Mouse (Mus musculus): ENCODE data around the gene Ankrd44. TPM values are rescaled to one million over a fixed set of nuclear protein-coding genes. Genes with fewer than 3 reads are reported as not detected.

Ankrd44 gene
- total RNA-seq, 2 experiments from 2014 or later, result 7.5 to 9.6 TPM

GRCm38 (mm10) chr1:54745666-54746065 is 180.5 kb downstream of the Ankrd44 start:
- H3K4me3 ChIP-seq, result no peak overlapping the region
- no peak for TF ChIP-seq CTCF (IDR thresholded peaks at IDR 0.05)
- H3K27ac ChIP-seq, result no peak overlapping the region
- no peak for DNase-seq
- intact Hi-C loops (cut with DNase I), result loop anchor here (5.0 kb wide), 1 partner anchor 78 kb away; no protein-coding TSS in a partner anchor

DNA sequence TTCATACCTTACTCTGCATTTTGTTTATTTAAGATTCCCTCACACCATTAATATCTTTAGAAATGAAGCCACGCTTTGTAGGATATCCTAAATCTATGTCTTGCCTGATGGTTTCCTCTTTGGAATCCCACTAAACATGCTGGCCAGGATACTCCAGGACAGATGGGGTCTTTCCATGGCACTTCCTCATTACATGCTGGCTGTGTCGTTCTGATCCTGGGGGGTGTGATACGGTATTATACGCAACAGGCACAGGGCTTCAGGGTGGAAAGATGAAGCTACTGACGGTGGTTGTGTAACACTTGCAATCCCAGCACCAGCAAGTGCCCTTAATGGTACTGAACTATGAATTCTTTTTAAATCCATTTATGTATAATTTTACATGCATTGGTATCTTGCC is 182.0 kb downstream of the Ankrd44 start:
- H3K27ac ChIP-seq, result no peak overlapping the region
- no peak overlapping the region for H3K4me3 ChIP-seq
- intact Hi-C loops (cut with DNase I), result no loop called here
- DNase-seq, result no peak
- TF ChIP-seq CTCF (IDR thresholded peaks at IDR 0.05), result no peak

GRCm38 (mm10) chr1:54743072-54743471 is 183.1 kb downstream of the Ankrd44 start:
- intact Hi-C loops (cut with DNase I), result no loop called here

DNA sequence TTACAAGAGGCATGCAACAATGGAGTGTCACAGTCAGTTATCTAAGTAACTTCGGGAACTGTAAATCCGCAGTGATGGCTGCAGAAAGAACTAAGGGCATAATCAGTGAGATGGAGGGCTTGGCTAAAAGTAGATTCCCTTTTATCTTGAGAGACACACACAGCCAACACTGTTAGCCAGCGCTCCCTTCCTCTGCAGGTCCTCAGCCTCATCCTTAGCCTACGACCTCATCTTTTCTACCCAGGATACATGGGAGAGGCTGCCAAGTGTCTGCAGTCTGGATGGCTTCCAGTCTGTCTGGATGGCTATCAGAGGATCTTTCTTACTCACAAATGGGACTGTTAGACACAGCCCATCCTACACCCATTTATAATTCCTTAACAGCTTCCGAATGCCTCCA is 185.3 kb downstream of the Ankrd44 start:
- DNase-seq, result peak; percentile 26
- Histone ChIP-seq H3K27ac (no peak overlapping the region), H3K4me3 (no peak overlapping the region)
- intact Hi-C loops (cut with DNase I), result no loop called here
- no peak for TF ChIP-seq CTCF (IDR thresholded peaks at IDR 0.05)

More at GRCm38 (mm10) chr1:54743072-54743471, 183.1 kb downstream of the Ankrd44 start:
- no peak overlapping the region for H3K27ac ChIP-seq
- no peak overlapping the region for H3K4me3 ChIP-seq
- no peak for DNase-seq
- TF ChIP-seq CTCF (IDR thresholded peaks at IDR 0.05), result no peak

GRCm38 (mm10) chr1:54737472-54737871 is 188.7 kb downstream of the Ankrd44 start:
- no peak for TF ChIP-seq CTCF (IDR thresholded peaks at IDR 0.05)
- intact Hi-C loops (cut with DNase I), result no loop called here
- H3K4me3 ChIP-seq, result no peak overlapping the region
- no peak for DNase-seq
- H3K27ac ChIP-seq, result no peak overlapping the region

- no peak for DNase-seq
- intact Hi-C loops (cut with DNase I), result no loop called here
- no peak overlapping the region for H3K27ac ChIP-seq
- TF ChIP-seq CTCF (IDR thresholded peaks at IDR 0.05), result no peak
- H3K4me3 ChIP-seq, result no peak overlapping the region
These were observed 191.1 kb downstream of the Ankrd44 start for GRCm38 (mm10) chr1:54734917-54735664.

DNA sequence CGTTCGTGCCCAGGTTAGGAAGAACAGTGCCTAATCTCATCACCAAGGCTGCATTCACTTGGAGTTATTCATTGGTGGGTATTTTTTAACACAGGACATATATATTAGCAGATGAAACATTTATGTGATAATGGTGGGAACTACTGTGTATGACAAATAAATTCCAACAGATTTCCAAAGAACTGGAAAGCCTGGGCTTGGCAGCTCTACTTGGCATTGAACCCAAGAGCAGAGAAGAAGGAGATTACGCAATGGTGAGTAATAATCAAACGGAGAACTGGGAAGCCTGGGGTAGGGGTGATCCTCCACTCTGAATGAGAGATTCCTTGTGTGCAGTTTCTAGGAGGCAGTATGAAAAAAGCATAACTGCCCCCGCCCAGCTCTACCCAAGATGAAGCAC is 196.9 kb downstream of the Ankrd44 start:
- no peak for TF ChIP-seq CTCF (IDR thresholded peaks at IDR 0.05)
- intact Hi-C loops (cut with DNase I), result no loop called here
- Histone ChIP-seq H3K4me3 (no peak overlapping the region), H3K27ac (no peak overlapping the region)
- DNase-seq, result peak; percentile 60

DNA sequence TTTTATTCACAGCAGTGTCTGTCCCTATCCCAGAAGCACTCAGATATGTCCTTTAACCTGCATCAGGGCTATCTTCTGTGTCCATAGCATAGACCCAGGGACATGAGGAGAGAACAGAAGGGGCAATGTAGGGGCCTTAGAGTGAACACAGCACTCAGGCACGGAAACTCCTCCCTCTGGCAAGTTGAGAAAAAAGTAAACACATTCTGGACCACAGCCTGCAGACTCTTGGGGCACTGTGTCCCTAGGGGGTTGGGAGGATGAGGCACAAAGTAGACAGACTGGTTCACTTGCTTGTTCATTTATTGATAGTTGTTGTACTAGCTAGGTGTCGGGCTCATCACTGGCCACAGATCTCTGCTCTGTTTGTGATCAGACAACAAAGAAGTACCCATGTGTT is 199.6 kb downstream of the Ankrd44 start:
- no peak for DNase-seq
- TF ChIP-seq CTCF (IDR thresholded peaks at IDR 0.05), result no peak
- intact Hi-C loops (cut with DNase I), result no loop called here
- no peak overlapping the region for H3K27ac ChIP-seq
- H3K4me3 ChIP-seq, result no peak overlapping the region

DNA sequence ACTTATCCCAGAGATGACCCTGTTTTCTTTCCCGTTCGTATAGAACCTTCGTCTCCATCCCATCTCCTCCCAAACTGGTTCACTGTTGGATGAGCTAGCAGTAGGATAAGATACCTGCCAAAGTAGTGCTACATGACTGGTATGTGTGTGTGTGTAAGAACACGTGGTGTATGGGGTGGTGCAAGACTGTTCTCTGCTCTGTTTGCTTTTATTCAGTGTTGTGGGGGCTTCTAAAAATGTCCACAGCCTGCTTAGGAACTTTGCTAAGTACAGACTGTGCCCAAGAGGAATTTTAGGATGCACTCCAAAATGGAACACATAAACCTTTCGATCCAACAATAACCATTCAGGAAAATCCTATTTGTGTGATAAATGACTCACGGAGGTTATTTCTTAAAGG is 209.3 kb downstream of the Ankrd44 start:
- no peak overlapping the region for H3K27ac ChIP-seq
- no peak for TF ChIP-seq CTCF (IDR thresholded peaks at IDR 0.05)
- no peak overlapping the region for H3K4me3 ChIP-seq
- intact Hi-C loops (cut with DNase I), result no loop called here
- no peak for DNase-seq

DNA sequence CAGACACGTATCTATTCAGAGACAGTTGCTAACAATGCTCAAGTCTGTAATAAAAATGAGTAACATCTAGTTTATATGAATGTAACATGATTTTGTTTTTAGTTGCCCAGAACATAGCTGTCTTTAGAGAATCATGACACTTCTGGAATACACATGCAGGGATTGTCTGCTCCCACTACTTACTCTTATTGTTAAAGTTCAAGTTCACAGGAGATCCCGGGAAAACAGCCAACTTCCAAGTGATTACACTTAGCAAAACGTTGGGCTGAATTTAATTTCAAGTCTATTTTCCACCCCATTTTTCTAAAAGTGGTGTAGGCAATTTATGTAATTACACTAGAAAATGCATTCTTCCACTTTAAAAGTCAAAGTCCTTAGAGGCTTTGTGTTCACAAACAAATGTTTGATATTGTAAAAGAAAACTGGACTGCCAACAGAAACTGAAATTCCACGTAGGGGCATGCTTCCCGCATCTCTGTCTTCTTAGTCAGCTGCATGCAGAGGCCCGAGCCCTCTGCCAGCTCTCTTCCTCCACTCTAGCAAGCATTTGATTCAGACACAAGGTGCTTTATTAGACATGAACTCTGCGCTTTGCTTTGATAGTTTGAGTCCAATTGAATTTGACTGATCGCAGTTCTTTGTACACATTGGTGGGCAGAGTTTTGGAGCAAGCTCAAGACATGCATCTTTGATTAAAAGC is 211.0 kb downstream of the Ankrd44 start:
- Histone ChIP-seq H3K27ac (peak overlapping the region; percentile 38), H3K4me3 (no peak overlapping the region)
- DNase-seq, result no peak
- no peak for TF ChIP-seq CTCF (IDR thresholded peaks at IDR 0.05)
- intact Hi-C loops (cut with DNase I), result no loop called here

DNA sequence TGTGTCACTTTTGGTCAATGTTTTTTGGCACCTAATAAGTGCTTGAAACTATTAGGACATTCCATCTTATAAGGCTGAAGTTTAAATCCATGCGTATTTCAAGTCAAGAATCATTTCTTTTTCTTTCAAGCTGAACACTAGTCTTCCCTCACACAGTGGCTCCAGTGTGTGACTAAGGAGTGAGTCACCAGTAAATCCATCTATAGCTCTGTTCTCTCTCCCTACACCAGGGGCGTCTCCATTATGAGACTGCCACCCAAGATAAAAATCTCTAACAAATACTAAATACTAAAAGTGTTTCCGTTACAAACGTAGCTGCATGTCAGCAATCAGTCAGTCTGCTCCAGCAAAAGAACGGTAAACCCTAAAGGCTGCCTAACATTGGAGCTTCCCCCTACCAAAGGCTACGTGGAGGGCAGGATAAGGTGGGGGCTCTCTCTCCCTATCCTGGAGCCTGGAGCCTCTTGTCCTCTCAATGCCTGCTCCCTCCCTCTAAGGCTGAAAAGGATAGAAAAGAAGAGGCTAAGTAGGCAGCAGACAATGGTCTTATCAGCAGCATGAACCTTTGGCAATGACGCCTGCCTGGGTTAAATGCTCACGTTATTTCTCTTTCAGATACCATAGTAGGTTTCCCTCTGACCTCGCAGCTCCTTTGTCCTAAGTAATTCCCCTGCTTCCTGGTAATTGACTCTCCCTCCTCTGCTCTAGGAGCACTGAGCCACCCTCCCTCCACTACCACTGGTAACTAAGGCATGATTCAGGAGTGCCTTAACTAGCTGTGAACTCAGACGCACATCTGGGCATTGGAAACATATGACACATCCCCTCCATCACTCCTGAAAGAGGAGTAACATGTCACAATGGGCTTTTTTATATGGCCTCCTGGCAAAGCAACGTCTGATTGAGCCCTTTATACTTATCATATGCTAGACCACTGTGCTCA is 212.7 kb downstream of the Ankrd44 start:
- no peak for TF ChIP-seq CTCF (IDR thresholded peaks at IDR 0.05)
- Histone ChIP-seq H3K27ac (no peak overlapping the region), H3K4me3 (no peak overlapping the region)
- no peak for DNase-seq
- intact Hi-C loops (cut with DNase I), result no loop called here

DNA sequence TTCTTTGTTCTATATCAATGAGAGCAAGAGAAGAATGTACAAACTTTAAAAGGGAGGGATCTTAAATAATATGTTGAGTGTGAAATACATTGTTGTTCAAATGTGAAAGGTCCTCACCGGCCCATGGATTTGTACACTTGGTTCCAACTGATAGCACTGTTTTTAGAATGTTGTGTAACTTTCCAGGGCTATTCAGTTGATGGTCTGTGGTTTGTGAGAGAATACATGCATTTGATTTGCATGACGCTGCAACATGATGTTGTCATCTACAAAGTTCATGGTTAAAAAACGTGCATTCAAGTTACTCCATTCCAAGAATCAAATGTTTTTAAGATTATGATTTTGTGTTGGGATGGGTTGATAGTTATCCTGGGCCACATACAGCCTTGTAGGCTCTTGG is 214.6 kb downstream of the Ankrd44 start:
- intact Hi-C loops (cut with DNase I), result no loop called here
- DNase-seq, result no peak
- no peak overlapping the region for H3K27ac ChIP-seq
- H3K4me3 ChIP-seq, result no peak overlapping the region
- TF ChIP-seq CTCF (IDR thresholded peaks at IDR 0.05), result no peak

GRCm38 (mm10) chr1:54710550-54710949 is 215.6 kb downstream of the Ankrd44 start:
- no peak for DNase-seq
- TF ChIP-seq CTCF (IDR thresholded peaks at IDR 0.05), result no peak
- H3K27ac ChIP-seq, result no peak overlapping the region
- intact Hi-C loops (cut with DNase I), result no loop called here
- H3K4me3 ChIP-seq, result no peak overlapping the region
